Mouse (Mus musculus) heart, embryonic 14.5 days (tissue): ENCODE measurements around the gene Tnnt1. TPM values are rescaled to one million over a fixed set of nuclear protein-coding genes. Genes with fewer than 3 reads are reported as not detected.
A peak's percentile ranks its signal among the peaks of the same experiment; 100 is the strongest.

Experiments
- ATAC-seq: fragments of 200-750 bp; cut with Nextera tagmentation; 2 replicates; pipeline ENCODE4 v1.8.0; 2017; ENCODE audit warnings: low read depth, moderate TSS enrichment; ENCODE audit not compliant: insufficient number of reproducible peaks, insufficient read depth, low FRiP score
- H3K27ac ChIP-seq, 2 experiments: fragments of 200-500 bp in 1 of 2; fragments of 300-500 bp in 1 of 2; sonication (generic) in 1 of 2; replicated peaks in 1 of 2; 2 replicates each; pipeline ENCODE4 v1.5.1; 2012 to 2014; ENCODE audit warnings: low read depth in 2 of 2, low read length in 2 of 2, control low read depth in 1 of 2, mild to moderate bottlenecking in 1 of 2, mixed read lengths in 1 of 2; ENCODE audit not compliant: control insufficient read depth in 1 of 2, insufficient read depth in 1 of 2
- H3K27me3 ChIP-seq: fragments of 300-500 bp; sonication (generic); 2 replicates; pipeline ENCODE4 v1.6.1; 2014; ENCODE audit warnings: mild to moderate bottlenecking, low read length, control low read depth; ENCODE audit not compliant: control insufficient read depth, insufficient read depth
- H3K36me3 ChIP-seq: fragments of 300-500 bp; sonication (generic); 2 replicates; pipeline ENCODE4 v1.6.1; 2014; ENCODE audit warnings: mild to moderate bottlenecking, control low read depth, low read length, mixed read lengths; ENCODE audit not compliant: control insufficient read depth, insufficient read depth
- H3K4me1 ChIP-seq, 2 experiments: fragments of 200-500 bp in 1 of 2; fragments of 300-500 bp in 1 of 2; sonication (generic) in 1 of 2; 2 replicates each; pipeline ENCODE4 v1.6.1; 2012 to 2014; ENCODE audit warnings: low read length in 2 of 2, control low read depth in 1 of 2, mixed read lengths in 1 of 2; ENCODE audit not compliant: control insufficient read depth in 2 of 2, insufficient read depth in 2 of 2
- H3K4me2 ChIP-seq: fragments of 300-500 bp; sonication (generic); 2 replicates; pipeline ENCODE4 v1.6.1; 2014; ENCODE audit warnings: mild to moderate bottlenecking, low read length
- H3K4me3 ChIP-seq, 2 experiments: fragments of 200-500 bp in 1 of 2; fragments of 300-500 bp in 1 of 2; sonication (generic) in 1 of 2; 2 replicates each; pipeline ENCODE4 v1.5.1; 2012 to 2014; ENCODE audit warnings: low read length in 2 of 2, mild to moderate bottlenecking in 2 of 2, control low read depth in 1 of 2, low read depth in 1 of 2, moderate library complexity in 1 of 2; ENCODE audit not compliant: control insufficient read depth in 1 of 2, insufficient read depth in 1 of 2
- H3K9ac ChIP-seq: fragments of 300-500 bp; sonication (generic); 2 replicates; pipeline ENCODE4 v1.6.1; 2014; ENCODE audit warnings: mild to moderate bottlenecking, low read length
- H3K9me3 ChIP-seq: fragments of 300-500 bp; sonication (generic); 2 replicates; pipeline ENCODE4 v1.6.1; 2016; ENCODE audit warnings: low read length, control low read depth; ENCODE audit not compliant: control insufficient read depth
- WGBS: fragments of 180-500 bp; shearing (Covaris S2); extraction: QIAGEN DNeasy Blood & Tissue Kit; methylation state at CpG from one replicate; pipeline ENCODE4 v1.1.7; 2014; 5-methylcytosine and 5-hydroxymethylcytosine counted together
- polyA plus RNA-seq: library from polyadenylated mRNA; unstranded; fragments of >200 nt; fragmentation: Nextera tagmentation; extraction: Ambion mirVana; gene quantifications from 2 replicates; pipeline ENCODE4 v1.2.1, GENCODE M21; 2014

The Tnnt1 gene
- 479 and 551 TPM in 2 replicates for polyA plus RNA-seq

DNA sequence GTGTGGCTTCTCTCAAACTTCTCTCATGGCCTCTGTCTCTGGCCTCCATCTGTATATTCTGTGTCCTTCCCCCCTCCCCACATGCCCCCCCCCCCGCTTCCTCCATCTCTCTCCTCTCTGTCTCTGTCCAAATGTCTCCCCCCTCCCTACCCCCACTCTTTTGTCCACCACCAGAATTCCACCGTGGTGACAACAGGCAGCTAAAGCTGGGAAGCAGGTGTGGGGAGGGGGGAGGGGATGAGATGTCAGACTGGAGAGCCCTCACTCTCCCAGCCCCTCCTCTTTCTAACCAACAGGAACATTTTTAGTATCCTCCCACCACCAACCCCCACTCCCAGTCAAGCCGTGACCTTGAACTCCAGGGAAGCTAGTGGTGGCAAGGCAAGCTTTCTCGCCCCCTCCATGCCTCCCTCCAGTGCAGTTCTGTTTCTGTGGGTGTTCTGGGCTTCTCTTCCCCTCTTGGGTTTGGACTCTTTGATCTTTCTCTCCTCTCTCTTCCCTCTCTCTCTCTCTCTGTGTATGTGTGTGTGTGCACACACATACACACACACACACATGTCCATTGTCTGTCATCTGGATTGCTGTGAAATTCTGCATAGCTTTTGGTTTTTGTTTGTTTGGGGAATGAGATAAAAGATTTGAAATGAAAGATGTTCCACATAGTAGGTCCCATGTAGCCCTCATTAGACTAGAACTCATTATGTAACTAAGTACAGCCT is at the start of gene Tnnt1:
Tnnt1 (minus strand) TSS at position 51 of the 719 bp plus-strand sequence.
- peak within 1 kb of the TSS; percentile 72 for H3K9ac ChIP-seq
- peak within 1 kb of the TSS; percentile 55 for H3K4me2 ChIP-seq
- WGBS: 8% methylated on average over 4 of the region's 4 CpGs
- peaks cover 52 to 68% of the 10 kb centered on the region in 2 experiments for H3K4me1 ChIP-seq
- H3K9me3 ChIP-seq: no peaks in the 10 kb centered on the region
- H3K27me3 ChIP-seq: no peaks in the 10 kb centered on the region
- H3K27ac ChIP-seq: peak within 1 kb of the TSS; percentile 96 to 98
- peaks cover 33% of the 10 kb centered on the region for H3K36me3 ChIP-seq
- H3K4me3 ChIP-seq: peak within 1 kb of the TSS; percentile 21 to 34
- peak; percentile 66 for ATAC-seq

DNA sequence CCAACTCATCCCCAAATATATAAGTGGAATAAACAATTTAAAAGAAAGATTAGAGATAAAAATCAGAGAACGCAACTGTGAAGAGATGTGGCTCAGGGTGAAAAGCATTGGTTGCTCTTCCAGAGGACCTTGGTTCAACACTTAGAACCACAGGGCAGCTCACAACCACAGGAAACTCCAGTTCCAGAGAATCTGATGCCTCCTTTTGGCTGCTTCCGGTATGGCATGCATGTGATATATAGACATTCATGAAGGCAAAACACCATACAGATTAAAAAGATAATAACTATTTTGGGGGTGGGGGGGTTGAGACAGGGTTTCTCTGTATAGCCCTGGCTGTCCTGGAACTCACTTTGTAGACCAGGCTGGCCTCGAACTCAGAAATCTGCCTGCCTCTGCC is 46.5 kb upstream of the Tnnt1 start:
- Histone ChIP-seq H3K4me2 (no peak overlapping the region), H3K4me1 (no peaks in the 10 kb centered on the region), H3K36me3 (no peaks in the 10 kb centered on the region), H3K4me3 (no peak overlapping the region), H3K9ac (no peak overlapping the region), H3K9me3 (no peaks in the 10 kb centered on the region), H3K27me3 (no peaks in the 10 kb centered on the region), H3K27ac (no peak overlapping the region)
- WGBS: 86% methylated on average over 3 of the region's 3 CpGs
- no peak for ATAC-seq

DNA sequence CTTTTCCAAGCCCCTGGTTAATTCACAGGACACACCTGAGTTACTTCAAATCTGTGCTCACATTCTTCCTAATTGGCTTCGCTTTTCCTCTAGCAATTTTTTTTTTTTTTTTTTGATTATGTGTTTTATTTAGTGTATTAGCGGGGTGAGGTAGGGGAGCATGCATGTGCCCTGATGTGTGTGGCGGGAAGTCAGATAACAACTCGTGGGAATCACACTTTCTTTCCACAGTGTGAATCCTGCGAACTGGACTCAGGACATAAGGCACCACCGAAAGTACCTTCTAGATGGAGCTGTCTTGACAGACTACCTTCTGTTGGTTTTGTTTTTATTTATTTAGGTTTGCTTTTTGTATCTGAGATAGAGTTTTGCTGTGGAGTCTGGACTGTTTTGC is 41.0 kb upstream of the Tnnt1 start:
- Histone ChIP-seq H3K4me3 (no peak overlapping the region), H3K36me3 (no peaks in the 10 kb centered on the region), H3K9ac (no peak overlapping the region), H3K27ac (no peak overlapping the region), H3K4me2 (no peak overlapping the region), H3K27me3 (no peaks in the 10 kb centered on the region), H3K4me1 (no peaks in the 10 kb centered on the region), H3K9me3 (no peaks in the 10 kb centered on the region)
- ATAC-seq: no peak
- 54% methylated on average over 6 of the region's 6 CpGs for WGBS

DNA sequence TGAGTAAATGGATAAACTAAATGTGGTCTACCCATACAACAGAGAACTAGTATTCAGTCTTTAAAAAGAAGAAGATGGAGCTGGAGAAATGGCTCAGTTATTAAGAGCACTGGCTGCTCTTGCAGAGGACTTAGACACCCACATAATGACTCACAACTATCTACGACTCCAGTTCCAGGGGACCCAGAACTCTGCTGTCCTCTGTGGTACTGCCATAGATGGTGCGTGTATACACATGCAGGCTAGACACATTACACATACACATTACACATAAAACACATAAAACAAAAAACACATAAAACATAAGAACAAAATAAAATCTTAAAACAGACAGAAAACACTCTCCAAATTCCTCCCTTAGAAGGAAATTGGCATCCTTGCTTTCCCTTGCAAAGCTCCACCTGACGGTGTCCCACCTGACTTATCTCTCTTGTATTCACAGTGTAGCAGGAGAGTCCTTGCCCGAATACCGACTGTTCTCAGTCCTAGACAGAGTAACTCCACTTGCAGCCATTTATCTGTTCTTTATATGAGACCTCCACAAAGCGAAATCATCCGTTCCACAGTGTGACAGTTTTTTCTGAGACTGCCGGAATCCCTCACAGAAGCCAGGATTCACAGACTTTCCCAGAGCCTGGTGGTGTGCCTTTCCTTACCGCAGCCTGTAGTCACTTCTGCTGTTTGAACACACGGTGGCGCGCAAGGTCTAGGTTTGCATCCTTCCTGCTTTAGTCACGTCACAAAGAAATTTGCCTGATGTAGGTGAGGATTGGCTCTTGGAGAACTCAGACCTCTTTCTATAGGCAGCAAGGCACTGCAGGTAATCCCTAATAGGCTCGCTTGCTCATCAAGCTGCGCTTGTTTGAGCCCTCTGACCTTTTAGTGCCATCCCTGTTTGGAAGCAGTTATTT is 40.3 kb upstream of the Tnnt1 start:
- H3K9me3 ChIP-seq: no peaks in the 10 kb centered on the region
- peak; percentile 59 for ATAC-seq
- no peak overlapping the region for H3K9ac ChIP-seq
- H3K27me3 ChIP-seq: no peaks in the 10 kb centered on the region
- H3K4me2 ChIP-seq: no peak overlapping the region
- WGBS: 22% methylated on average over 15 of the region's 15 CpGs
- no peak overlapping the region for H3K4me3 ChIP-seq
- H3K27ac ChIP-seq: no peak overlapping the region
- no peaks in the 10 kb centered on the region for H3K36me3 ChIP-seq
- no peaks in the 10 kb centered on the region for H3K4me1 ChIP-seq

DNA sequence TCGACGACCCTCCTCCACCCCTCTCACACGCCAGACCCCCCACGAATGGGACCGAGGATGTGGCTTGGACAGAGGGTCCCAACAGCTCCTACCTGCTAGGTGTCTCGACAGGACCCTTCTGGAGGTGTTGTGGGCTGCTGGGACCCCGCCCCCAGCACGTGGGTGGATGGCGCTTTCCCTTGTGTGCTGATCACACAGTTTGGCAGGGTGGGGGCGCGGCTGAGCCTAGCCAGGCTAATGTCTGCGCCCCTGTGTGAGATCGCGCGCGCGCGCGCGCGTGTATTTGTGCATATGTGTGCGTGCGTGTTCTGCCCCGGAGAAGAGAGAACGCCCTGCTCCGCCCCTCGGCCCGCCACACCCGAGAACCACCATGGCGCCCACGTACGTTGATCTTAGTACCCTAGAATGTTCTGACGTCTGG is 31.0 kb upstream of the Tnnt1 start, which contains the start of gene Syt5:
Syt5 (minus strand) TSS at position 321 of the 421 bp plus-strand sequence.
- H3K4me1 ChIP-seq: peaks cover 10% of the 10 kb centered on the region in 2 experiments; a peak in 2 of 4 replicates
- H3K4me3 ChIP-seq: peak within 1 kb of the TSS; percentile 14 to 27
- H3K27ac ChIP-seq: no peak within 1 kb of the TSS
- 0 out of 2 replicates have a peak, but pooled peaks have one; percentile 18 for ATAC-seq
- 6% methylated on average over 33 of the region's 33 CpGs for WGBS
- peaks cover 13% of the 10 kb centered on the region; the same call in 1 of the 2 replicates for H3K27me3 ChIP-seq
- peak within 1 kb of the TSS; percentile 17; the same call in 1 of the 2 replicates for H3K9ac ChIP-seq
- H3K36me3 ChIP-seq: no peaks in the 10 kb centered on the region
- H3K9me3 ChIP-seq: no peaks in the 10 kb centered on the region
- H3K4me2 ChIP-seq: peak within 1 kb of the TSS; percentile 62

DNA sequence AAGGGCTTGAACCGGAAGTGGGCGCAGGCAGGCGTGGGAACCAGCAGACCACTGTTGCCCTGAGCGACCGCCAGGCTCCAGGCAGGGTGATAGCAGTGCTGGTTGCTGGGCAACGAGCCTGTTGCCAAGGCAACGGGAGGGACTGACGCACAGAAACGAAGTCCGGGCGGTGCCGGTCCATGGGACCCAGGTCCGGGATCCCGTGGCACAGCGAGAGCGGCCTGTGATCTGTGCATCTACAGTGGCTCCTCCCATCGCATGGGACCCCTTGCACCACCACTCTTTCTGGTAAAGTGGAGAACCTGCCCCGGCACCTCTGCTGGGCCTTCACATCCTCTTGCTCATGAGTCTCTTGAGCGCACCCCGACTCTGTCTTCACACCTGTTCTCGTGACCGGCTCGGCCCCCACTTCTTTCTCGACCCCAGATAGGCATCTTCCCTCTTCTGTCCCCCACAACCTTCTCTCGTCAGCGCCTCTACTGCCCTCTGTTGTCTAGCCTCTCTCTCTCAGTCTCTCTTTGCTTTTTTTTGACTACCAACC is 30.5 kb upstream of the Tnnt1 start:
- peak overlapping the region; percentile 62 for H3K4me2 ChIP-seq
- peak overlapping the region; percentile 14 to 27 for H3K4me3 ChIP-seq
- H3K36me3 ChIP-seq: no peaks in the 10 kb centered on the region
- H3K27me3 ChIP-seq: peaks cover 13% of the 10 kb centered on the region; the same call in 1 of the 2 replicates
- no peaks in the 10 kb centered on the region for H3K9me3 ChIP-seq
- H3K9ac ChIP-seq: no peak overlapping the region
- peak; percentile 4; the same call in 1 of the 2 replicates for ATAC-seq
- 4% methylated on average over 26 of the region's 26 CpGs for WGBS
- H3K27ac ChIP-seq: no peak overlapping the region
- peaks cover 10% of the 10 kb centered on the region in 2 experiments; a peak in 2 of 4 replicates for H3K4me1 ChIP-seq

DNA sequence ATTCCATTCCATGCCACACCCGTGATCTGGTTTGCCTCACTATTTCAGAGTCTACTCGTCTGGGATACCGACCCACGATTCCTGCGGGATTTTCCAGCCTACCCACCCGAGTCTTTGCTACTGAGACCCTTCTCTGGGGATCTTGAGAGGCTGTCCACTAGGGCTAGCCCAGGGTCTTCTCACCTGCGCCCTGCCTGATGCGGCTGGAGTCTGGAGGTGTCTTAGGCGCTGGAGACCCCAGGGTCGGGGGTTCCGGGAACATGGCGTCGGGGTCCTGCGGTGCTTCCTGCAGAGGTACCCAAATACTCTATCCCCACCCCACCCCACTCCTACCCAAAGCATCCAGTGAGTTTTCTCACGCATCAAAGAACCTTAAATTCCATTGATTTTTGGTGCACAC is 29.9 kb upstream of the Tnnt1 start:
- Histone ChIP-seq H3K9me3 (no peaks in the 10 kb centered on the region), H3K27ac (no peak overlapping the region), H3K9ac (no peak overlapping the region), H3K4me1 (peaks cover 10% of the 10 kb centered on the region in 2 experiments; a peak in 2 of 4 replicates), H3K4me2 (peak overlapping the region; percentile 62), H3K36me3 (no peaks in the 10 kb centered on the region), H3K27me3 (peaks cover 13% of the 10 kb centered on the region; the same call in 1 of the 2 replicates), H3K4me3 (no peak overlapping the region)
- ATAC-seq: no peak
- WGBS: 70% methylated on average over 15 of the region's 15 CpGs
